Mouse (Mus musculus) olfactory bulb, adult 2 months (tissue): Measurements from ENCODE around the gene Fbxw9. TPM values are rescaled to one million over a fixed set of nuclear protein-coding genes. Genes with fewer than 3 reads are reported as not detected.

Experiments
- H3K27ac ChIP-seq: fragments of 200-500 bp; 2 replicates; pipeline ENCODE4 v1.5.1; 2012; ENCODE audit warnings: low read depth, low read length; ENCODE audit not compliant: insufficient read depth
- H3K4me1 ChIP-seq: fragments of 200-500 bp; 2 replicates; pipeline ENCODE4 v1.6.1; 2012; ENCODE audit warnings: low read length; ENCODE audit not compliant: control insufficient read depth, insufficient read depth
- H3K4me3 ChIP-seq: fragments of 200-500 bp; 2 replicates; pipeline ENCODE4 v1.5.1; 2012; ENCODE audit warnings: mild to moderate bottlenecking, low read depth, low read length, moderate library complexity; ENCODE audit not compliant: insufficient read depth
- CTCF ChIP-seq: fragments of 200-500 bp; IDR thresholded peaks from 2 replicates; pipeline ENCODE4 v1.5.1; 2012; ENCODE audit warnings: low read depth, mild to moderate bottlenecking, low read length, moderate library complexity; ENCODE audit not compliant: insufficient read depth
- POLR2A ChIP-seq: fragments of 200-500 bp; IDR thresholded peaks from 2 replicates; pipeline ENCODE4 v1.6.1; 2012; ENCODE audit warnings: mild to moderate bottlenecking, low read depth, low read length, moderate library complexity; ENCODE audit not compliant: insufficient read depth
- WGBS: fragments of 180-500 bp; shearing (Covaris S2); methylation state at CpG from one replicate; pipeline ENCODE4 v1.1.7; 2018; 5-methylcytosine and 5-hydroxymethylcytosine counted together
- polyA plus RNA-seq: library from polyadenylated mRNA; stranded (reverse); fragments of >200 nt; gene quantifications from 2 replicates; pipeline ENCODE4 v1.2.4, GENCODE M21; 2012; ENCODE audit warnings: low replicate concordance; ENCODE audit not compliant: missing spikeins, insufficient read depth, insufficient read length

Gene Fbxw9
- polyA plus RNA-seq, 1 experiment, result not detected

GRCm38 (mm10) chr8:85090856-85091255, 31.0 kb downstream of the Fbxw9 start:
- 92% methylated on average over 11 of the region's 11 CpGs for WGBS
- TF ChIP-seq POLR2A (no peak), CTCF (no peak)
- Histone ChIP-seq H3K4me1 (no peaks in the 10 kb centered on the region), H3K27ac (no peak overlapping the region), H3K4me3 (no peak overlapping the region)

- H3K27ac ChIP-seq, result no peak overlapping the region
- no peak for TF ChIP-seq POLR2A
- no peak for TF ChIP-seq CTCF
- WGBS, result 44% methylated on average over 21 of the region's 21 CpGs
- no peak overlapping the region for H3K4me3 ChIP-seq
- H3K4me1 ChIP-seq, result no peaks in the 10 kb centered on the region
These were observed 31.8 kb downstream of the Fbxw9 start for GRCm38 (mm10) chr8:85091526-85092090.

GRCm38 (mm10) chr8:85095051-85095450, 35.2 kb downstream of the Fbxw9 start:
- TF ChIP-seq POLR2A, result no peak
- TF ChIP-seq CTCF, result no peak
- H3K27ac ChIP-seq, result no peak overlapping the region
- H3K4me3 ChIP-seq, result no peak overlapping the region
- no peaks in the 10 kb centered on the region for H3K4me1 ChIP-seq
- WGBS, result 92% methylated on average over 13 of the region's 13 CpGs

GRCm38 (mm10) chr8:85095566-85095965, 35.7 kb downstream of the Fbxw9 start:
- H3K4me1 ChIP-seq, result no peaks in the 10 kb centered on the region
- H3K27ac ChIP-seq, result no peak overlapping the region
- TF ChIP-seq CTCF (no peak), POLR2A (no peak)
- H3K4me3 ChIP-seq, result no peak overlapping the region
- 90% methylated on average over 7 of the region's 7 CpGs for WGBS

- Histone ChIP-seq H3K4me3 (no peak overlapping the region), H3K27ac (no peak overlapping the region), H3K4me1 (no peaks in the 10 kb centered on the region)
- WGBS, result 95% methylated on average over 16 of the region's 16 CpGs
- TF ChIP-seq POLR2A, result no peak
- TF ChIP-seq CTCF, result no peak
These were observed 36.3 kb downstream of the Fbxw9 start for GRCm38 (mm10) chr8:85096196-85096595.

GRCm38 (mm10) chr8:85096850-85097249, 37.0 kb downstream of the Fbxw9 start:
- H3K27ac ChIP-seq, result no peak overlapping the region
- no peak for TF ChIP-seq POLR2A
- no peak for TF ChIP-seq CTCF
- H3K4me1 ChIP-seq, result no peaks in the 10 kb centered on the region
- WGBS, result 94% methylated on average over 4 of the region's 4 CpGs
- H3K4me3 ChIP-seq, result no peak overlapping the region

GRCm38 (mm10) chr8:85100076-85100665, 40.3 kb downstream of the Fbxw9 start:
- 85% methylated on average over 4 of the region's 4 CpGs for WGBS
- H3K27ac ChIP-seq, result no peak overlapping the region
- TF ChIP-seq CTCF (no peak), POLR2A (no peak)
- no peaks in the 10 kb centered on the region for H3K4me1 ChIP-seq
- no peak overlapping the region for H3K4me3 ChIP-seq

GRCm38 (mm10) chr8:85113241-85113640, 53.4 kb downstream of the Fbxw9 start:
- Histone ChIP-seq H3K4me1 (no peaks in the 10 kb centered on the region; the same call in 1 of the 2 replicates), H3K4me3 (no peak overlapping the region), H3K27ac (no peak overlapping the region)
- WGBS, result 94% methylated on average over 10 of the region's 10 CpGs
- TF ChIP-seq CTCF (no peak), POLR2A (no peak)

- WGBS, result 77% methylated on average over 4 of the region's 4 CpGs
- H3K4me1 ChIP-seq, result no peaks in the 10 kb centered on the region; the same call in 1 of the 2 replicates
- H3K27ac ChIP-seq, result no peak overlapping the region
- no peak overlapping the region for H3K4me3 ChIP-seq
- TF ChIP-seq CTCF (no peak), POLR2A (no peak)
These were observed 55.6 kb downstream of the Fbxw9 start for GRCm38 (mm10) chr8:85115501-85115900.

Other genes starting within 250 kb of the Fbxw9 start
- not detected in 2 replicates for gene Dand5, start 237.2 kb upstream of the Fbxw9 start, polyA plus RNA-seq
- gene Gadd45gip1, start 228.5 kb upstream of the Fbxw9 start, polyA plus RNA-seq, result not detected in 2 replicates
- gene Rad23a, start 219.4 kb upstream of the Fbxw9 start, polyA plus RNA-seq, result not detected in 2 replicates
- gene Calr, start 213.1 kb upstream of the Fbxw9 start, polyA plus RNA-seq, result 225 TPM in 1 of 2 replicates, not detected in the other
- gene Farsa, start 203.1 kb upstream of the Fbxw9 start, polyA plus RNA-seq, result not detected in 2 replicates
- gene Syce2, start 187.9 kb upstream of the Fbxw9 start, polyA plus RNA-seq, result not detected in 2 replicates
- gene Gcdh, start 166.1 kb upstream of the Fbxw9 start, polyA plus RNA-seq, result not detected in 2 replicates
- gene Klf1, start 158.1 kb upstream of the Fbxw9 start, polyA plus RNA-seq, result not detected in 2 replicates
- gene Dnase2a, start 151.5 kb upstream of the Fbxw9 start, polyA plus RNA-seq, result not detected in 2 replicates
- not detected in 2 replicates for gene Mast1, start 122.7 kb upstream of the Fbxw9 start, polyA plus RNA-seq
- gene Rtbdn, start 113.1 kb upstream of the Fbxw9 start, polyA plus RNA-seq, result not detected in 2 replicates
- gene Gm49661, start 90.6 kb upstream of the Fbxw9 start, polyA plus RNA-seq, result not detected in 2 replicates
- not detected in 2 replicates for gene Prdx2, start 90.5 kb upstream of the Fbxw9 start, polyA plus RNA-seq
- not detected in 2 replicates for gene Rnaseh2a, start 90.3 kb upstream of the Fbxw9 start, polyA plus RNA-seq
- not detected in 2 replicates for gene Junb, start 81.3 kb upstream of the Fbxw9 start, polyA plus RNA-seq
- gene Hook2, start 69.5 kb upstream of the Fbxw9 start, polyA plus RNA-seq, result not detected in 2 replicates
- not detected in 2 replicates for gene Best2, start 45.5 kb upstream of the Fbxw9 start, polyA plus RNA-seq
- not detected in 2 replicates for gene Asna1, start 34.8 kb upstream of the Fbxw9 start, polyA plus RNA-seq
- not detected in 2 replicates for gene Trir, start 33.2 kb upstream of the Fbxw9 start, polyA plus RNA-seq
- gene Tnpo2, start 23.1 kb upstream of the Fbxw9 start, polyA plus RNA-seq, result not detected in 2 replicates
- not detected in 2 replicates for gene Gm5741, start 7.9 kb downstream of the Fbxw9 start, polyA plus RNA-seq
- not detected in 2 replicates for gene Dhps, start 11.7 kb downstream of the Fbxw9 start, polyA plus RNA-seq
- not detected in 2 replicates for gene Wdr83os, start 20.7 kb downstream of the Fbxw9 start, polyA plus RNA-seq
- not detected in 2 replicates for gene Wdr83, start 21.3 kb downstream of the Fbxw9 start, polyA plus RNA-seq
- gene Man2b1, start 23.2 kb downstream of the Fbxw9 start, polyA plus RNA-seq, result 98.2 TPM in 1 of 2 replicates, not detected in the other
- gene Zfp791, start 63.0 kb downstream of the Fbxw9 start, polyA plus RNA-seq, result not detected in 2 replicates
- gene Cks1brt, start 91.9 kb downstream of the Fbxw9 start, polyA plus RNA-seq, result not detected in 2 replicates
- gene Olfr371, start 165.9 kb downstream of the Fbxw9 start, polyA plus RNA-seq, result not detected in 2 replicates
- not detected in 2 replicates for gene Orc6, start 239.6 kb downstream of the Fbxw9 start, polyA plus RNA-seq
- gene Vps35, start 239.7 kb downstream of the Fbxw9 start, polyA plus RNA-seq, result not detected in 2 replicates